Mouse (Mus musculus) liver, postnatal 0 days (tissue): ENCODE measurements around the gene P2ry14.

Experiments used
- CTCF ChIP-seq: sonication (generic); IDR thresholded peaks from 2 replicates; pipeline ENCODE4 v1.5.1; 2016; ENCODE audit warnings: antibody characterized with exemption, low read depth
- EP300 ChIP-seq: IDR thresholded peaks from 2 replicates; pipeline ENCODE4 v1.6.1; 2016; ENCODE audit warnings: antibody characterized with exemption, low read depth, mild to moderate bottlenecking

GRCm38 (mm10) chr3:59141507-59142305 is 11.7 kb downstream of the P2ry14 start:
- TF ChIP-seq CTCF (no peak), EP300 (no peak)
